Mouse (Mus musculus) lung, postnatal 0 days (tissue): Measurements from ENCODE around the gene 2310034G01Rik. TPM values are rescaled to one million over a fixed set of nuclear protein-coding genes. Genes with fewer than 3 reads are reported as not detected.

ENCODE experiments used
- ATAC-seq: fragments of 200-750 bp; cut with Nextera tagmentation; 2 replicates; pipeline ENCODE4 v1.8.0; 2017; ENCODE audit warnings: moderate library complexity
- DNase-seq: peaks from one replicate; pipeline ENCODE4 v3.0.0-alpha.2; 2016; ENCODE audit warnings: low spot score
- H3K27ac ChIP-seq: fragments of 300-500 bp; sonication (generic); 2 replicates; pipeline ENCODE4 v1.5.1; 2014; ENCODE audit warnings: antibody characterized with exemption, mild to moderate bottlenecking, low read length, mixed read lengths
- H3K27me3 ChIP-seq: fragments of 300-500 bp; sonication (generic); replicated peaks from 2 replicates; pipeline ENCODE4 v1.6.1; 2014; ENCODE audit warnings: low read length, mixed read lengths; ENCODE audit not compliant: insufficient read depth
- H3K36me3 ChIP-seq: fragments of 300-500 bp; sonication (generic); 2 replicates; pipeline ENCODE4 v1.6.1; 2014; ENCODE audit warnings: low read length, mixed read lengths; ENCODE audit not compliant: insufficient read depth
- H3K4me1 ChIP-seq: fragments of 300-500 bp; sonication (generic); 2 replicates; pipeline ENCODE4 v1.6.1; 2014; ENCODE audit warnings: antibody characterized with exemption, low read depth, low read length, mixed read lengths; ENCODE audit not compliant: insufficient read depth
- H3K4me2 ChIP-seq: fragments of 300-500 bp; sonication (generic); replicated peaks from 2 replicates; pipeline ENCODE4 v1.6.1; 2014; ENCODE audit warnings: low read depth, mild to moderate bottlenecking, low read length, moderate library complexity, mixed read lengths
- H3K4me3 ChIP-seq: fragments of 300-500 bp; sonication (generic); 2 replicates; pipeline ENCODE4 v1.5.1; 2014; ENCODE audit warnings: low read depth, low read length
- H3K9ac ChIP-seq: fragments of 300-500 bp; sonication (generic); replicated peaks from 2 replicates; pipeline ENCODE4 v1.6.1; 2014; ENCODE audit warnings: low read depth, mild to moderate bottlenecking
- H3K9me3 ChIP-seq: fragments of 300-500 bp; sonication (generic); 2 replicates; pipeline ENCODE4 v1.6.1; 2016; ENCODE audit warnings: low read length, mixed read lengths
- CTCF ChIP-seq: IDR thresholded peaks from 2 replicates; pipeline ENCODE4 v1.5.1; 2016; ENCODE audit warnings: antibody characterized with exemption, mild to moderate bottlenecking
- EP300 ChIP-seq: IDR thresholded peaks from 2 replicates; pipeline ENCODE4 v1.6.1; 2016; ENCODE audit warnings: antibody characterized with exemption, mild to moderate bottlenecking, control low read depth
- WGBS: fragments of 180-500 bp; shearing (Covaris S2); extraction: QIAGEN DNeasy Blood & Tissue Kit; methylation state at CpG from one replicate; pipeline ENCODE4 v1.1.7; 2014; 5-methylcytosine and 5-hydroxymethylcytosine counted together
- microRNA counts: library from miRNA; unstranded; fragments of <30 nt; microRNA quantifications from one replicate; lab custom pipeline; 2015
- microRNA-seq: library from miRNA; unstranded; fragments of <30 nt; microRNA quantifications from one replicate; pipeline ENCODE4, GENCODE M21; 2016
- polyA plus RNA-seq: library from polyadenylated mRNA; unstranded; fragments of >200 nt; fragmentation: Nextera tagmentation; extraction: Ambion mirVana; gene quantifications from 2 replicates; pipeline ENCODE4 v1.2.1, GENCODE M21; 2015

The 2310034G01Rik gene
- polyA plus RNA-seq, 1 experiment from 2014 or later, result 5.0 TPM

DNA sequence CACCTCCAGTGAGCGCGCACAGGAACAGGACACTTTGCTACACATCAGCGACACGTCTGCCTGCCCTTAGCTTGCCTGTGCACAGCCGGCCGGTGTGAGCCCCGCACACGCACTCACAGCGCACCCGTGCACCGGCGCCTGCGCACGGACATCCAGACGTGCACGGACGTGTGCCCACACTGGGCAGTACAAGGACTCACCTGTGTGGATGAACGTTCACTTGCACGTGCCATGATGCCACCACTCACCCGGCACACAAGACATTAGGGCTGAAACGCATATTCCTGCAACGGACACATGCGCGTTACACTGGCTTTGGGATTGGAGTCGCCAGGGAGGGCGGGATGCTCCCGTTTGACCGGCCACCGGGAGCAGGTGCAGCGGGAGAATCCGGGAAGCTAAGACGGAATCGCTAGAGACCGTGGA, 45.2 kb downstream of the 2310034G01Rik start:
- Histone ChIP-seq H3K27me3 (no peaks in the 10 kb centered on the region), H3K4me3 (peak overlapping the region; percentile 74), H3K27ac (peak overlapping the region; percentile 89), H3K4me1 (peaks cover 6% of the 10 kb centered on the region; the same call in 1 of the 2 replicates), H3K9ac (peak overlapping the region; percentile 69), H3K9me3 (no peaks in the 10 kb centered on the region), H3K36me3 (peaks cover 4% of the 10 kb centered on the region; the same call in 1 of the 2 replicates), H3K4me2 (peak overlapping the region; percentile 99)
- peak; percentile 26 for ATAC-seq
- no peak for DNase-seq
- WGBS, result under 1% methylated on average over 34 of the region's 34 CpGs
- TF ChIP-seq EP300 (no peak), CTCF (no peak)

DNA sequence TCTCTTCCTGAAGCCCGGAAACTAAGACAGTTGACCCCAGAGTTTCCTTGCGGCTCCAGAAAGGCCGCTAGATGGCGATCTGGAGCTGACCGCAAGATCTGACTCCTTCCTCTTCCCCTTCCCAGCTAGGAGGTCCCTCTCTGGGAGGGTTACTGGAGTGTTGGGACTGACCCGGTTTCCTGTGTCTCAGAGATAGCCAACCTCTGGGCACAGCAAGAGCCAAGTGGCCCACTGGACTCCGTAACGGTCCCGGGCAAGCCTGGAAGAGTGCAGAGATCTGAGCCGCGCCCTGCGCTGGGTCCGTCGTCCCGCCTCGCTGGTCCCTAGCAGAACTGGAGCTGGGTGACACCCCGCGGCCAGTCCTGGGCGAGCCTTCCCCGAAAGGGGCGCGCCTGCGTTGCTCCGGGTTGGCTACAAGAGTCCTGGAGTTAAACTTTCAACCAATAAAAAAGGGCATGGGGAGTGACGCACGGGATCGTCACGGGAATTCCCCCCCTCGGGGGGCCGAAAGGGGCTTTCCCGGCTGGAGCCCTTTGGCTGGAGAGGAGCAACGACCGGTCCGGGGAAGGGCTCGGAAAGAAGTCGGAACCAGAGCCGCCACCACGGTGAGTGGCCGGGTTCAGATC, 45.8 kb downstream of the 2310034G01Rik start, which contains the start of gene Nfkb2:
Gene Nfkb2, plus strand, starts transcription at position 105 of the 626 bp plus-strand sequence.
- Histone ChIP-seq H3K9ac (peak within 1 kb of the TSS; percentile 69), H3K27me3 (no peaks in the 10 kb centered on the region), H3K9me3 (no peaks in the 10 kb centered on the region), H3K36me3 (no peaks in the 10 kb centered on the region), H3K27ac (peak within 1 kb of the TSS; percentile 89), H3K4me1 (peaks cover 6% of the 10 kb centered on the region; the same call in 1 of the 2 replicates), H3K4me2 (peak within 1 kb of the TSS; percentile 99), H3K4me3 (peak within 1 kb of the TSS; percentile 74)
- TF ChIP-seq CTCF (peak; percentile 92), EP300 (no peak)
- ATAC-seq, result peak; percentile 95
- under 1% methylated on average over 38 of the region's 39 CpGs for WGBS
- peak; percentile 98 for DNase-seq

- Histone ChIP-seq H3K4me3 (peak overlapping the region; percentile 74), H3K4me1 (no peaks in the 10 kb centered on the region; the same call in 1 of the 2 replicates), H3K9ac (no peak overlapping the region), H3K4me2 (peak overlapping the region; percentile 99), H3K36me3 (no peaks in the 10 kb centered on the region), H3K27ac (peak overlapping the region; percentile 89), H3K27me3 (no peaks in the 10 kb centered on the region), H3K9me3 (no peaks in the 10 kb centered on the region)
- WGBS, result 45% methylated on average over 18 of the region's 18 CpGs
- ATAC-seq (no peak), DNase-seq (no peak)
- no peak for TF ChIP-seq EP300
- no peak for TF ChIP-seq CTCF
Measured at GRCm38 (mm10) chr19:46303251-46304215, 46.6 kb downstream of the 2310034G01Rik start.

GRCm38 (mm10) chr19:46302551-46302950, 47.6 kb downstream of the 2310034G01Rik start:
- Histone ChIP-seq H3K4me3 (no peak overlapping the region), H3K9me3 (no peaks in the 10 kb centered on the region), H3K36me3 (no peaks in the 10 kb centered on the region), H3K4me2 (no peak overlapping the region), H3K27me3 (no peaks in the 10 kb centered on the region), H3K27ac (no peak overlapping the region), H3K9ac (no peak overlapping the region), H3K4me1 (no peaks in the 10 kb centered on the region; the same call in 1 of the 2 replicates)
- 90% methylated on average over 4 of the region's 4 CpGs for WGBS
- no peak for DNase-seq
- TF ChIP-seq CTCF, result no peak
- TF ChIP-seq EP300, result no peak
- ATAC-seq, result no peak

- DNase-seq (no peak), ATAC-seq (no peak)
- no peak overlapping the region for H3K4me2 ChIP-seq
- no peaks in the 10 kb centered on the region for H3K4me1 ChIP-seq
- WGBS, result 39% methylated on average over 8 of the region's 8 CpGs
- no peak for TF ChIP-seq EP300
- TF ChIP-seq CTCF, result no peak
- no peaks in the 10 kb centered on the region for H3K9me3 ChIP-seq
- H3K36me3 ChIP-seq, result no peaks in the 10 kb centered on the region
- H3K27ac ChIP-seq, result no peak overlapping the region
- no peaks in the 10 kb centered on the region for H3K27me3 ChIP-seq
- no peak overlapping the region for H3K4me3 ChIP-seq
- H3K9ac ChIP-seq, result no peak overlapping the region
Measured at GRCm38 (mm10) chr19:46300294-46301045, 49.6 kb downstream of the 2310034G01Rik start.

MicroRNAs within 50 kb of the gene (microRNA counts, 519-probe panel; counts per million panel counts)
- microRNA mmu-miR-146b (lab: Ali Mortazavi, UCI), result 3,296 counts per million, percentile 19 among the panel's probes with 10 or more counts

Small RNAs within 50 kb of the gene (microRNA-seq; reads per million reads assigned to microRNA genes)
- gene Mir146b, result 3.7 reads per million, percentile 10 among the genes with 10 or more reads in this experiment

Other genes with a start within 250 kb of the 2310034G01Rik start
- gene Elovl3, start 218.4 kb downstream of the 2310034G01Rik start, polyA plus RNA-seq, result not detected in 2 replicates
- gene Pitx3, start 202.0 kb downstream of the 2310034G01Rik start, polyA plus RNA-seq, result not detected in 2 replicates
- gene Gbf1, start 197.8 kb downstream of the 2310034G01Rik start, polyA plus RNA-seq, result 32.1 and 34.3 TPM in 2 replicates
- gene Nfkb2, start 46.0 kb downstream of the 2310034G01Rik start, polyA plus RNA-seq, result 12.5 and 21.1 TPM in 2 replicates
- gene Psd, start 23.1 kb downstream of the 2310034G01Rik start, polyA plus RNA-seq, result 2.7 and 4.9 TPM in 2 replicates
- 12.9 and 13.0 TPM in 2 replicates for gene Fbxl15, start 22.1 kb downstream of the 2310034G01Rik start, polyA plus RNA-seq
- 94.9 and 99.9 TPM in 2 replicates for gene Cuedc2, start 11.6 kb downstream of the 2310034G01Rik start, polyA plus RNA-seq
- 6.4 and 6.6 TPM in 2 replicates for gene Mfsd13a, start 9.2 kb downstream of the 2310034G01Rik start, polyA plus RNA-seq
- 98.2 and 104 TPM in 2 replicates for gene Actr1a, start 45.4 kb upstream of the 2310034G01Rik start, polyA plus RNA-seq
- gene Sufu, start 46.6 kb upstream of the 2310034G01Rik start, polyA plus RNA-seq, result 13.1 and 14.2 TPM in 2 replicates
- gene Trim8, start 151.4 kb upstream of the 2310034G01Rik start, polyA plus RNA-seq, result 34.1 and 34.8 TPM in 2 replicates
- 52.6 and 70.9 TPM in 2 replicates for gene Arl3, start 222.9 kb upstream of the 2310034G01Rik start, polyA plus RNA-seq
- gene Sfxn2, start 223.1 kb upstream of the 2310034G01Rik start, polyA plus RNA-seq, result 18.4 and 19.6 TPM in 2 replicates
- 34.6 and 37.4 TPM in 2 replicates for gene Wbp1l, start 248.8 kb upstream of the 2310034G01Rik start, polyA plus RNA-seq